Mouse (Mus musculus) CH12.LX (cell line): ENCODE measurements at regions not wholly inside any gene's neighbourhood (a gene's known extent, or its start where the extent isn't known, plus 50 kb on each side); places are given as distances from the start of the nearest gene placed in this dataset.
A peak's percentile ranks its signal among the peaks of the same experiment; 100 is the strongest.

Source experiments
- CTCF ChIP-seq, 2 experiments: IDR thresholded peaks in 1 of 2; conservative IDR thresholded peaks in 1 of 2; 2 replicates each; pipeline ENCODE4 v1.5.1; 2011 to 2012; ENCODE audit warnings: low read depth in 2 of 2, low read length in 2 of 2, improper control_type of control experiment in 1 of 2, inconsistent platforms in 1 of 2, mild to moderate bottlenecking in 1 of 2, moderate library complexity in 1 of 2
- PAX5 ChIP-seq: IDR thresholded peaks from 2 replicates; pipeline ENCODE4 v1.6.1; 2012; ENCODE audit warnings: low read length, inconsistent platforms, mixed read lengths
- ZMIZ1 ChIP-seq: IDR thresholded peaks from 2 replicates; pipeline ENCODE4 v1.6.1; 2012; ENCODE audit warnings: low read depth, mild to moderate bottlenecking, inconsistent platforms, low read length, improper control_type of control experiment
- ZNF384 ChIP-seq: IDR thresholded peaks from 2 replicates; pipeline ENCODE4 v1.6.1; 2012; ENCODE audit warnings: low read depth, low read length, improper control_type of control experiment, inconsistent platforms

DNA sequence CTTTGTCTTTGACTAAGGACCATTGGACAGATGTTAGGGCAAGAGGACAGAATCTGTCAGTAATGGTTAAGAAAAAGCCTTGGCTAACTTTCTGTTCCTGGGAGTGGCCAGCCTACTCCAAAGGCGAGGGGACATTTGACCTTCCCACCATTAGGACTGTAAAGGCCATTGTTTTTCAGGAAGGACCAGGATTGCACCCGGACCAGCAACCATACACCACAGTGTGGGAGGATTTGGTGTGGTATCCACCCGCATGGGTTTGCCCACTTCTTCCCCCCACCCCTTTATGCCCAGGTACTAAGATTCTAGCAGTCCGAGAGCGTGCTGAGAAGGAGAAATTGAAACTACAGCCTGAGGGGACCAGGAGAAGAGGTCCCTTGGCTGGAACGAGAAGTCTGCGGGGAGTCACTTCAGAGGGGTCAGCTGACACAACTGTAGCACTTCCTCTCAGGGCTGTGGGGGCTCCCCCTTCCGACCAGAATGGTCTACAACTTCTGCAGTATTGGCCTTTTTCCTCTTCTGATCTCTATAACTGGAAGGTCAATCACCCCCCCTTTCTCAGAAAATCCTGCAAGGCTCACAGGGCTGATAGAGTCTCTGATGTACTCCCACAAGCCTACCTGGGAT, 63.2 kb upstream of the Sptssb start:
- no peak for TF ChIP-seq PAX5
- no peak for TF ChIP-seq ZMIZ1
- peak in 1 of 2 experiments; percentile 61; a peak in 2 of 4 replicates for TF ChIP-seq CTCF (conservative IDR thresholded peaks at IDR 0.05 in 1 of 2, IDR thresholded peaks at IDR 0.05 in 1 of 2; ENCODE audit: low read depth in 2 of 2, low read length in 2 of 2)
- no peak for TF ChIP-seq ZNF384
